Mouse (Mus musculus) hindbrain, embryonic 10.5 days (tissue): ENCODE data around the gene Malrd1. TPM values are rescaled to one million over a fixed set of nuclear protein-coding genes. Genes with fewer than 3 reads are reported as not detected.

Experiments
- DNase-seq: peaks from one replicate; pipeline ENCODE4 v3.0.0-alpha.2; 2017; ENCODE audit warnings: low spot score
- H3K27ac ChIP-seq: fragments of 300-500 bp; sonication (generic); 2 replicates; pipeline ENCODE4 v1.5.1; 2016; ENCODE audit warnings: mild to moderate bottlenecking, moderate library complexity
- H3K27me3 ChIP-seq: fragments of 300-500 bp; sonication (generic); 2 replicates; pipeline ENCODE4 v1.6.1; 2016; ENCODE audit warnings: mild to moderate bottlenecking; ENCODE audit not compliant: poor library complexity, insufficient read depth, severe bottlenecking
- H3K36me3 ChIP-seq: fragments of 300-500 bp; sonication (generic); 2 replicates; pipeline ENCODE4 v1.6.1; 2016; ENCODE audit warnings: mild to moderate bottlenecking, moderate library complexity
- H3K4me1 ChIP-seq: fragments of 300-500 bp; sonication (generic); replicated peaks from 2 replicates; pipeline ENCODE4 v1.6.1; 2016; ENCODE audit warnings: mild to moderate bottlenecking
- H3K4me3 ChIP-seq: fragments of 300-500 bp; sonication (generic); 2 replicates; pipeline ENCODE4 v1.5.1; 2016; ENCODE audit warnings: mild to moderate bottlenecking, moderate library complexity
- H3K9me3 ChIP-seq: fragments of 300-500 bp; sonication (generic); 2 replicates; pipeline ENCODE4 v1.6.1; 2016; ENCODE audit warnings: mild to moderate bottlenecking, moderate library complexity
- WGBS: fragments of 180-500 bp; shearing (Covaris S2); methylation state at CpG from one replicate; pipeline ENCODE4 v1.1.7; 2016; 5-methylcytosine and 5-hydroxymethylcytosine counted together
- polyA plus RNA-seq: library from polyadenylated mRNA; unstranded; fragments of >200 nt; fragmentation: Nextera tagmentation; extraction: Ambion mirVana; gene quantifications from 2 replicates; pipeline ENCODE4 v1.2.1, GENCODE M21; 2016

Gene Malrd1
- polyA plus RNA-seq, 1 experiment from 2014 or later = not detected

- no peak overlapping the region for H3K27ac ChIP-seq
- no peaks in the 10 kb centered on the region for H3K36me3 ChIP-seq
- H3K9me3 ChIP-seq = no peaks in the 10 kb centered on the region
- no peaks in the 10 kb centered on the region for H3K4me1 ChIP-seq
- H3K4me3 ChIP-seq = no peak overlapping the region
- no peak for DNase-seq
- H3K27me3 ChIP-seq = no peaks in the 10 kb centered on the region
- 72% methylated on average over 3 of the region's 3 CpGs for WGBS
These were observed 722.6 kb downstream of the Malrd1 start for GRCm38 (mm10) chr2:16248861-16249260.

- WGBS = 71% methylated on average over 1 of the region's 1 CpGs
- H3K9me3 ChIP-seq = no peaks in the 10 kb centered on the region
- H3K27ac ChIP-seq = no peak overlapping the region
- no peak overlapping the region for H3K4me3 ChIP-seq
- H3K4me1 ChIP-seq = no peaks in the 10 kb centered on the region
- no peaks in the 10 kb centered on the region for H3K27me3 ChIP-seq
- DNase-seq = no peak
- no peaks in the 10 kb centered on the region for H3K36me3 ChIP-seq
These were observed 726.0 kb downstream of the Malrd1 start for GRCm38 (mm10) chr2:16252274-16252673.
